Mouse (Mus musculus) E14TG2a.4 (cell line): Measurements from ENCODE around the gene Ccdc62.

Experiments
- CTCF ChIP-seq: conservative IDR thresholded peaks from 2 replicates; pipeline ENCODE4 v1.5.1; 2014; ENCODE audit warnings: low read length
- NANOG ChIP-seq: IDR thresholded peaks from 2 replicates; pipeline ENCODE4 v1.6.1; 2014; ENCODE audit warnings: borderline replicate concordance, low read length, mixed read lengths
- POU5F1 ChIP-seq: IDR thresholded peaks from 2 replicates; pipeline ENCODE4 v1.6.1; 2014; ENCODE audit warnings: low read length, borderline replicate concordance

- TF ChIP-seq CTCF (no peak), POU5F1 (no peak), NANOG (no peak)
Measured at GRCm38 (mm10) chr5:123897352-123897751, 33.1 kb upstream of the Ccdc62 start.
